ENCODE assay signal across 8 mouse cellular contexts in genomic region chr4:136310229-136311041, GRCm38 (mm10). TPM values are rescaled to one million over a fixed set of nuclear protein-coding genes. Genes with fewer than 3 reads are reported as not detected.
DNase-seq lines count a peak whose midpoint lies in the region; ATAC-seq and TF ChIP-seq lines count a peak whose summit lies in the region.

Gene Hnrnpr (plus strand): TSS chr4:136310942.

- H3K27ac ChIP-seq in heart, embryonic 12.5 days (ENCODE audit: poor library complexity, severe bottlenecking) = peak within 1 kb of the TSS; percentile 98
- peak within 1 kb of the TSS; percentile 96 for H3K27ac ChIP-seq in kidney, postnatal 0 days
- H3K27ac ChIP-seq in liver, embryonic 11.5 days (ENCODE audit: low read depth, low read length) = peak within 1 kb of the TSS; percentile 100
- H3K27ac ChIP-seq in stomach, embryonic 14.5 days (ENCODE audit: low read length) = peak within 1 kb of the TSS; percentile 97

- peak within 1 kb of the TSS; percentile 96 for H3K4me3 ChIP-seq in heart, embryonic 12.5 days
- H3K4me3 ChIP-seq in kidney, postnatal 0 days (replicated peaks; ENCODE audit: low read depth, low read length) = peak within 1 kb of the TSS; percentile 90
- peak within 1 kb of the TSS; percentile 98 for H3K4me3 ChIP-seq in liver, embryonic 11.5 days (ENCODE audit: low read depth, low read length)
- H3K4me3 ChIP-seq in stomach, embryonic 14.5 days (ENCODE audit: low read depth, low read length) = peak within 1 kb of the TSS; percentile 98

- WGBS in heart, embryonic 12.5 days = under 1% methylated on average over 65 of the region's 65 CpGs
- under 1% methylated on average over 50 of the region's 65 CpGs for WGBS in kidney, postnatal 0 days
- WGBS in liver, embryonic 11.5 days = under 1% methylated on average over 65 of the region's 65 CpGs
- under 1% methylated on average over 60 of the region's 65 CpGs for WGBS in stomach, embryonic 14.5 days

- ATAC-seq in erythroid progenitor cell, adult 5-6 weeks (replicated peaks; ENCODE audit: low FRiP score, poor library complexity, severe bottlenecking) = peak; percentile 88
- ATAC-seq in heart, embryonic 12.5 days (ENCODE audit: insufficient number of reproducible peaks, low FRiP score) = peak; percentile 99
- ATAC-seq in kidney, postnatal 0 days (replicated peaks; ENCODE audit: low FRiP score, low read depth) = peak; percentile 99
- ATAC-seq in liver, embryonic 11.5 days (replicated peaks; ENCODE audit: low FRiP score) = peak; percentile 96
- peak; percentile 99 for ATAC-seq in stomach, embryonic 14.5 days (ENCODE audit: insufficient number of reproducible peaks, insufficient read depth, low FRiP score, low read depth)

- DNase-seq in CD4-positive helper T cell, adult 2 months (ENCODE audit: low read depth, low spot score) = peak; percentile 100
- DNase-seq in brain, embryonic 18.5 days (ENCODE audit: low read depth, low spot score) = peak; percentile 97
- DNase-seq in kidney, postnatal 0 days (ENCODE audit: low spot score) = peak; percentile 98
- peak; percentile 99 for DNase-seq in liver, embryonic 11.5 days (ENCODE audit: low spot score)
- peak; percentile 100 for DNase-seq in naive thymus-derived CD4-positive, alpha-beta T cell, adult 2 months (ENCODE audit: low read depth)

- H3K4me1 ChIP-seq in heart, embryonic 12.5 days (replicated peaks) = peaks cover 19% of the 10 kb centered on the region
- H3K4me1 ChIP-seq in kidney, postnatal 0 days (replicated peaks; ENCODE audit: insufficient read depth, low read length) = peaks cover 9% of the 10 kb centered on the region; the same call in 1 of the 2 replicates
- peaks cover 21% of the 10 kb centered on the region for H3K4me1 ChIP-seq in liver, embryonic 11.5 days (replicated peaks; ENCODE audit: control insufficient read depth, insufficient read depth, low read length)
- peaks cover 26% of the 10 kb centered on the region for H3K4me1 ChIP-seq in stomach, embryonic 14.5 days (ENCODE audit: control insufficient read depth, insufficient read depth, low read length)

- peak within 1 kb of the TSS; percentile 78 for H3K4me2 ChIP-seq in heart, embryonic 12.5 days
- H3K4me2 ChIP-seq in kidney, postnatal 0 days (ENCODE audit: low read length) = peak within 1 kb of the TSS; percentile 69
- peak within 1 kb of the TSS; percentile 99 for H3K4me2 ChIP-seq in liver, embryonic 11.5 days
- H3K4me2 ChIP-seq in stomach, embryonic 14.5 days (replicated peaks; ENCODE audit: low read depth, low read length) = peak within 1 kb of the TSS; percentile 77

- H3K36me3 ChIP-seq in heart, embryonic 12.5 days = no peaks in the 10 kb centered on the region
- H3K36me3 ChIP-seq in kidney, postnatal 0 days (ENCODE audit: insufficient read depth, low read length) = no peaks in the 10 kb centered on the region
- H3K36me3 ChIP-seq in liver, embryonic 11.5 days (ENCODE audit: control insufficient read depth, insufficient read depth, low read length) = no peaks in the 10 kb centered on the region
- H3K36me3 ChIP-seq in stomach, embryonic 14.5 days (ENCODE audit: control insufficient read depth, insufficient read depth, low read length) = no peaks in the 10 kb centered on the region

- TF ChIP-seq CTCF in kidney, postnatal 0 days (IDR thresholded peaks at IDR 0.05; ENCODE audit: low read depth) = no peak

- H3K9me3 ChIP-seq in heart, embryonic 12.5 days (replicated peaks) = no peaks in the 10 kb centered on the region
- no peaks in the 10 kb centered on the region for H3K9me3 ChIP-seq in kidney, postnatal 0 days (replicated peaks; ENCODE audit: low read length)
- no peaks in the 10 kb centered on the region for H3K9me3 ChIP-seq in liver, embryonic 11.5 days (ENCODE audit: control insufficient read depth, low read length)
- H3K9me3 ChIP-seq in stomach, embryonic 14.5 days (ENCODE audit: control insufficient read depth, low read depth, low read length) = no peaks in the 10 kb centered on the region

- H3K9ac ChIP-seq in heart, embryonic 12.5 days = peak within 1 kb of the TSS; percentile 99
- H3K9ac ChIP-seq in kidney, postnatal 0 days (ENCODE audit: low read depth, low read length) = peak within 1 kb of the TSS; percentile 97
- peak within 1 kb of the TSS; percentile 100 for H3K9ac ChIP-seq in liver, embryonic 11.5 days (ENCODE audit: low read depth, low read length)
- H3K9ac ChIP-seq in stomach, embryonic 14.5 days (replicated peaks; ENCODE audit: low read depth, low read length) = peak within 1 kb of the TSS; percentile 100

- H3K27me3 ChIP-seq in heart, embryonic 12.5 days (replicated peaks) = no peaks in the 10 kb centered on the region; the same call in 1 of the 2 replicates
- no peaks in the 10 kb centered on the region for H3K27me3 ChIP-seq in kidney, postnatal 0 days (ENCODE audit: insufficient read depth, low read length)
- H3K27me3 ChIP-seq in liver, embryonic 11.5 days (replicated peaks; ENCODE audit: control insufficient read depth, insufficient read depth, low read length) = no peaks in the 10 kb centered on the region
- no peaks in the 10 kb centered on the region for H3K27me3 ChIP-seq in stomach, embryonic 14.5 days (ENCODE audit: control insufficient read depth, insufficient read depth, low read length)

RNA-seq across cellular contexts. Expression of gene Hnrnpr, which starts in this region (rescaled TPM):
- total RNA-seq in erythroid progenitor cell, adult 5-6 weeks (2015; ENCODE audit: low replicate concordance) = 92.6 and 104 TPM in 2 replicates
- 188 and 198 TPM in 2 replicates for total RNA-seq in erythroid progenitor cell, adult 5-6 weeks (2017; ENCODE audit: low replicate concordance)
- polyA plus RNA-seq in heart, embryonic 12.5 days (2016; fragmentation: Nextera tagmentation; extraction: Ambion mirVana) = 112 and 115 TPM in 2 replicates
- polyA plus RNA-seq in kidney, postnatal 0 days (2015; fragmentation: Nextera tagmentation; extraction: Ambion mirVana) = 121 and 130 TPM in 2 replicates
- 99.3 and 101 TPM in 2 replicates for polyA plus RNA-seq in liver, embryonic 11.5 days (2014; fragmentation: Nextera tagmentation; extraction: Ambion mirVana)
- 157 and 164 TPM in 2 replicates for polyA plus RNA-seq in stomach, embryonic 14.5 days (2014; fragmentation: Nextera tagmentation; extraction: Ambion mirVana)

Comparison
In these comparisons a context has a peak if more than half of its experiments do, and no peak if none do; other contexts are left out.
1. Peak in every context shown above with its lines: DNase-seq, ATAC-seq, H3K4me3 ChIP-seq and H3K27ac ChIP-seq.